Mouse (Mus musculus) lung, embryonic 16.5 days (tissue): ENCODE measurements around the gene Ing3. TPM values are rescaled to one million over a fixed set of nuclear protein-coding genes. Genes with fewer than 3 reads are reported as not detected.

Source experiments
- ATAC-seq: fragments of 200-750 bp; cut with Nextera tagmentation; 2 replicates; pipeline ENCODE4 v1.8.0; 2017; ENCODE audit warnings: low read depth, mild to moderate bottlenecking, moderate library complexity
- H3K27ac ChIP-seq: fragments of 300-500 bp; sonication (generic); 2 replicates; pipeline ENCODE4 v1.5.1; 2014; ENCODE audit warnings: mild to moderate bottlenecking, control low read depth, low read length
- H3K27me3 ChIP-seq: fragments of 300-500 bp; sonication (generic); 2 replicates; pipeline ENCODE4 v1.6.1; 2014; ENCODE audit warnings: low read depth, low read length, mixed read lengths; ENCODE audit not compliant: control insufficient read depth, insufficient read depth
- H3K36me3 ChIP-seq: fragments of 300-500 bp; sonication (generic); 2 replicates; pipeline ENCODE4 v1.6.1; 2014; ENCODE audit warnings: low read length; ENCODE audit not compliant: control insufficient read depth, insufficient read depth
- H3K4me1 ChIP-seq: fragments of 300-500 bp; sonication (generic); replicated peaks from 2 replicates; pipeline ENCODE4 v1.6.1; 2014; ENCODE audit warnings: low read length, mixed read lengths; ENCODE audit not compliant: control insufficient read depth, insufficient read depth
- H3K4me2 ChIP-seq: fragments of 300-500 bp; sonication (generic); 2 replicates; pipeline ENCODE4 v1.6.1; 2014; ENCODE audit warnings: low read depth, low read length, control low read depth
- H3K4me3 ChIP-seq: fragments of 300-500 bp; sonication (generic); 2 replicates; pipeline ENCODE4 v1.5.1; 2014; ENCODE audit warnings: mild to moderate bottlenecking, low read length, control low read depth
- H3K9ac ChIP-seq: fragments of 300-500 bp; sonication (generic); 2 replicates; pipeline ENCODE4 v1.6.1; 2014; ENCODE audit warnings: low read length, control low read depth
- H3K9me3 ChIP-seq: fragments of 300-500 bp; sonication (generic); 2 replicates; pipeline ENCODE4 v1.6.1; 2016; ENCODE audit warnings: low read length; ENCODE audit not compliant: control insufficient read depth
- WGBS: fragments of 180-500 bp; shearing (Covaris S2); extraction: QIAGEN DNeasy Blood & Tissue Kit; methylation state at CpG from one replicate; pipeline ENCODE4 v1.1.7; 2014; 5-methylcytosine and 5-hydroxymethylcytosine counted together
- polyA plus RNA-seq: library from polyadenylated mRNA; unstranded; fragments of >200 nt; fragmentation: Nextera tagmentation; extraction: Ambion mirVana; gene quantifications from 2 replicates; pipeline ENCODE4 v1.2.1, GENCODE M21; 2015

The Ing3 gene
- polyA plus RNA-seq, 1 experiment from 2014 or later: 64.2 TPM

DNA sequence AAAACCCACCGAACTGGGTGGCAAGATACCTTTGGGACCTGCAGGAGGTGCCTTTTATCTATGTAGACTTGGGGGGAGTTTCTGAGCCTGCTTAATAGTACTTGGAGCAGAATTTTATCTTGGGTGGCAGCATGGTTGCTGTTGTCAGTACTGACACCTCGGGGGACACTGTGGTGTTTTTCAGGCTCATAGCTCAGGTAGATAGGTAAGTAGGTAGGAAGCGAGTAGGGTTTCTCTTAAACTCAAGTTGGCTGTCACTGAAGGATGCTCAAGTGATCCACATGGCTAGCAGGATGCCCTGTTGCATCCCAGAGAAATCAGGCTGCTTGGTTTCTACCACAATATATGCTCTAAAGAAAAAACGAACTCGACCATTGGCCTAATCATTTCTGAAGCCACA lies 38.9 kb downstream of the Ing3 start:
- H3K4me1 ChIP-seq: 0 out of 2 replicates have a peak, but pooled peaks cover 2% of the 10 kb centered on the region
- no peak overlapping the region for H3K27ac ChIP-seq
- no peak for ATAC-seq
- H3K4me3 ChIP-seq: peak overlapping the region; percentile 33
- H3K36me3 ChIP-seq: no peaks in the 10 kb centered on the region
- no peaks in the 10 kb centered on the region for H3K27me3 ChIP-seq
- WGBS: 88% methylated on average over 5 of the region's 5 CpGs
- H3K9ac ChIP-seq: no peak overlapping the region
- no peaks in the 10 kb centered on the region for H3K9me3 ChIP-seq
- H3K4me2 ChIP-seq: peak overlapping the region; percentile 54

DNA sequence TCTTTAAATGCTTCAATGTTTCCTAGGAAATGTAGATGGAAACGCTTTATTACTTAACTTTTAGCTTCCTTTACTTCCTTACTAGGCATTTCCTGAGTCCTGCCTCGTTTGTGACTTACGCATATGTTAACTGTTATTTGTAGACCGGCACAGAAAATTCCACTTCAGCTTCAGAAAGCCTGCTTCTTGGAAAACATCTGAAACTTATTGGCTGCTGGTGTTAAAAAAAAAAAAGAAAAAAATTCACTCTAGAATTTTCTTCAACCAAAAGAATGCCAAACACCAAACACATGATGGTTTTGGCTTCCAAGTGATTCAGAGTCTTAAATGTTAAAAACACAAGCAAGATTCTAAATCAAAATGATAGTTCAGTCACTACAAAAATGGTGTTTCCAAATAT lies 39.7 kb downstream of the Ing3 start:
- 54% methylated on average over 4 of the region's 4 CpGs for WGBS
- H3K36me3 ChIP-seq: no peaks in the 10 kb centered on the region
- H3K4me1 ChIP-seq: 0 out of 2 replicates have a peak, but pooled peaks cover 2% of the 10 kb centered on the region
- H3K9me3 ChIP-seq: no peaks in the 10 kb centered on the region
- 0 out of 2 replicates have a peak overlapping the region, but pooled peaks have one; percentile 20 for H3K9ac ChIP-seq
- peak overlapping the region; percentile 33; the same call in 1 of the 2 replicates for H3K4me3 ChIP-seq
- peak overlapping the region; percentile 54 for H3K4me2 ChIP-seq
- no peak for ATAC-seq
- no peak overlapping the region for H3K27ac ChIP-seq
- H3K27me3 ChIP-seq: no peaks in the 10 kb centered on the region

DNA sequence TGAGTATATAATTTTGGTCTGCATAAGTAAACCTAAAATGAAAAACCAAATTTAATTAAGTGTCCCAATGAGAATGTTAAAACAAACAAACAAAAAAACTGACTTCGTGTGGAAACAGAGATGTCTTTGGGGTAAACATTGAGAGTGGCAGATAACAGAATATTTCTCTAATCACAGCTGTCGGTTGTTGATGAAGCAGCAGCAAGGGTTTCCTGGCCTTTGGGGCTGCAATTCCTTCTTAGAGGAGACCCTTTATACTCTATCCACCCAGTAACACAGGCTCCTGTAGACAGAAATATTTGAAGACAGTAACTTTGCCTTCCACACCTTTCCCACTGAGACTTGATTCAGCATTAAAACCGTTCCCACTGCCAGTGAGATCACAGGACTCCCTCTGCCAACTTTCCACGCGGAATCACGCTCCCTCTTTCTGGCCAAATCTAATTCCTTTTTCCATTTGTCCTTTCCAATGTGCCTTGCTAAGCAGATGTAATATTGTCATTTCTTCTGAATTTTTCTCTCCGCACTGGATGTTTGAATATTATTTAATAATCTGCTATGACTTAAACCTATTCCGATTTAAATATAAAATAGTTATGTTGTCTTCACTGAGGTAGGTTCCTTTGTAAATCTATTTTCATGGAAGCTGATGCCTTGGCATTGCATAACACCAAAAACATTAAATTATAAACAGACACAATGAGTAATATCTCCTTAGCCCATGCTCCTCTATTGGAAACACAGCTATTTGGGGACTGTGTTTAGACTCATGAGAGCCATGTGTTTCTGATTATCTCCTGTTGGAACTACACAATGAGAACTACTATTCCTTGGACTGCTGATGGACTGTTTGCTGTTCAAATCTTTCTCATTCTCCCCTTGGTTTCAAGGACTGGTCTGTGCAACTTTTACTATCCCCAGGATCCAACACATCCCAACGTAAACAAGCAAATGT lies 41.1 kb downstream of the Ing3 start:
- Histone ChIP-seq H3K36me3 (no peaks in the 10 kb centered on the region), H3K27ac (peak overlapping the region; percentile 71), H3K4me1 (0 out of 2 replicates have a peak, but pooled peaks cover 2% of the 10 kb centered on the region), H3K4me3 (peak overlapping the region; percentile 28), H3K9ac (no peak overlapping the region), H3K4me2 (peak overlapping the region; percentile 42), H3K27me3 (no peaks in the 10 kb centered on the region), H3K9me3 (no peaks in the 10 kb centered on the region)
- ATAC-seq: peak; percentile 46
- WGBS: 49% methylated on average over 9 of the region's 9 CpGs

DNA sequence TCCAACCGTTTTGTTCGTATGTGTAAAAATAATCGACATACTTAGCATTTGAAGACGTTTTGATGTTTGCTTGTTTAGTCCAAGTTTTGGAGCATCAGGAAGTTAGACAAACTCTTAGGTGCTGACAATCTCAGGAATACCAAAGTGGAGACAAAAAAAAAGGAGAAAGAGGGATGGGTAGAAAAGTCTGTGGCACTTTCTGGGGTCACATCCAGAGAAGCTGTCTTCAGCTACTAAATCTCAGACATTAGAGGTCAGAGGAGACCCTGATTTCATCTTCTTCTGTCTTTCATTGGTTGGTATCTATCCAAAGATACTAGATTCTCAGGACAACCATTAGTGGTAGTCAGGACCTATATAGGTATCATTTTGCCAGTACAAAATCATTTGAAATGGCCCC lies 41.8 kb downstream of the Ing3 start:
- H3K4me1 ChIP-seq: 0 out of 2 replicates have a peak, but pooled peaks cover 2% of the 10 kb centered on the region
- peak overlapping the region; percentile 27; the same call in 1 of the 2 replicates for H3K4me2 ChIP-seq
- peak overlapping the region; percentile 55 for H3K27ac ChIP-seq
- no peaks in the 10 kb centered on the region for H3K36me3 ChIP-seq
- H3K9ac ChIP-seq: no peak overlapping the region
- ATAC-seq: no peak
- WGBS: 40% methylated on average over 4 of the region's 4 CpGs
- no peaks in the 10 kb centered on the region for H3K27me3 ChIP-seq
- no peaks in the 10 kb centered on the region for H3K9me3 ChIP-seq
- H3K4me3 ChIP-seq: no peak overlapping the region

DNA sequence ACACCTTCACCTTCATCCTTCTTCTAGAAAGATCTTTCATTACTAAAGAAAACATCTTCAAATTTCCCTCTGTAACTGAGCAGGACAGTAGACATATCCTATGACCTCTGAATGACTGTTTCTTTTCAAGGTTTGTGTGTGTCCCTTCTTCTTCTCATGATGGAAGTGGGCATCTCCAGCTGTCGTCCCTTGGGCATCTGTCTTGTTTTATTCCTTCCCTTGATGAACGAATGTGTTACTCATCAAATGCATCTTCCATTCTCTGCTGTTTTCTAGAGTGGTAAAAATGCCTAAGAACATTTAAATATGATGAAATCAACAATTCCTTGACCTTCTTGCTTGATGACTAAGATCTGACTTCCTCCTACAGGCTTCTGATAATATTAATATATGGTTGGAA lies 43.7 kb downstream of the Ing3 start:
- no peaks in the 10 kb centered on the region for H3K36me3 ChIP-seq
- no peaks in the 10 kb centered on the region for H3K9me3 ChIP-seq
- H3K9ac ChIP-seq: no peak overlapping the region
- no peaks in the 10 kb centered on the region for H3K27me3 ChIP-seq
- no peak overlapping the region for H3K4me3 ChIP-seq
- peaks cover under 1% of the 10 kb centered on the region; the same call in 1 of the 2 replicates for H3K4me1 ChIP-seq
- H3K4me2 ChIP-seq: no peak overlapping the region
- ATAC-seq: no peak
- WGBS: 88% methylated on average over 2 of the region's 2 CpGs
- no peak overlapping the region for H3K27ac ChIP-seq

DNA sequence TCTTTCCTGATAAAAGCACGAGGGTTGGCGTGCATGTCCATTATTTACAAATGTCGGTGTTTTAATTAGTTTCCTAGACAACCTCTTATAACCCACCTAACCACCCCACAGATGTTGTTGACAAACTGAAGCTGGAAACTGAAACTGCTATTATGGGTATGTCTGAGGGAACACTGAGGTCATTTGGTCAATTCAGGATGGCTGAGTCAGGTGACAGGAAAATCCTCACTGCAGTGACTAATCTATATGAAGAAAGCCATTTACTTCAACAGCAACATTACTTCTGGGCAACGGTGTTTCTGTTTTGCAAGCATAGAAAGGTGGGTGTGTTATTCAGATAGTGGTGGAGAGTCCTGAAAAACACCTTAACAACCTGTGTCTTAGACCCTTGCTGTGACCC lies 48.8 kb downstream of the Ing3 start:
- no peaks in the 10 kb centered on the region for H3K9me3 ChIP-seq
- H3K4me1 ChIP-seq: peaks cover 32% of the 10 kb centered on the region
- no peak overlapping the region for H3K4me3 ChIP-seq
- H3K4me2 ChIP-seq: no peak overlapping the region
- no peak overlapping the region for H3K27ac ChIP-seq
- H3K36me3 ChIP-seq: no peaks in the 10 kb centered on the region
- 40% methylated on average over 4 of the region's 4 CpGs for WGBS
- no peak overlapping the region for H3K9ac ChIP-seq
- no peaks in the 10 kb centered on the region for H3K27me3 ChIP-seq
- no peak for ATAC-seq

DNA sequence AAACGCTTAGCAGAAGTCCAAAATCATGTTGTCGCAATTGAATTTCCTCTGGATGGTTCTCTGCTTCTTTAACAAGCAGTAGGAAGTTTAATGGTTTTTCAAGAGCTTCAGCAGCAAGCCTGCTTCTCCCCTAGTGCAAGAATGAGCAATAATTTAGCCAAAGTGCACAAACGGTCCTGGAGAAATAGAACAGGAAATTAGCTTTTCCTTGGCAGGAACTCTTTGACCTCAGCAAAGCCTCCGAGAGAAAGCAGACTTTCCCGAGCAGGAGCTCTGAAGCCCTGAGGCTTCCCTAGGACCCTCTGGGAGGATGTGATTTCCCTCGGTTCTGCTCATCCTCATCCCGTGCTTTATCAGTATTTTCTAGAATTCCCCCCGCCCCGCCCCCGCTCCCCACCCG lies 49.7 kb downstream of the Ing3 start:
- peak overlapping the region; percentile 10; the same call in 1 of the 2 replicates for H3K9ac ChIP-seq
- no peaks in the 10 kb centered on the region for H3K9me3 ChIP-seq
- no peak for ATAC-seq
- no peaks in the 10 kb centered on the region for H3K27me3 ChIP-seq
- 23% methylated on average over 11 of the region's 11 CpGs for WGBS
- H3K27ac ChIP-seq: peak overlapping the region; percentile 5; the same call in 1 of the 2 replicates
- no peaks in the 10 kb centered on the region for H3K36me3 ChIP-seq
- H3K4me1 ChIP-seq: peaks cover 32% of the 10 kb centered on the region
- peak overlapping the region; percentile 39 for H3K4me2 ChIP-seq
- H3K4me3 ChIP-seq: no peak overlapping the region

DNA sequence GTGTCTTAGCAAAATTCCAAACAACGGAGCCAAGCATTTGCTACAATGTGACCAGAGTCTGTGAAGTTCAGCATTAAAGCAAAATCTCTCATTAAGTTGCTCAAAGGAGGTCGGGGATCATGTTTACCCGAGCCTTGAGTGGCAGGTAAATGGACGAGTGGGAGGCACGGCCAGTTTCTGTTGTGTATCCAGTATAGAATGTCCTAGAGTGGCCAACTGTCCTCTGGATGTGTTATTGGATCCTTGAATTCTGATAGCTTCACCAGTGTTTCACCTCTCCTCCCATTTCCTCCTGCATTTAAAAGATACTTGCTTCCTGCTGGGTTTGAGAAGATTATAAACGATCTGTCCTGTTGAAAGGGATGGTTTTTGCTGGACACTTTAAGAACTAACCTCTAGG lies 50.7 kb downstream of the Ing3 start:
- H3K4me1 ChIP-seq: peaks cover 32% of the 10 kb centered on the region
- H3K27ac ChIP-seq: no peak overlapping the region
- H3K4me2 ChIP-seq: no peak overlapping the region
- H3K4me3 ChIP-seq: no peak overlapping the region
- no peak for ATAC-seq
- H3K9ac ChIP-seq: no peak overlapping the region
- H3K27me3 ChIP-seq: no peaks in the 10 kb centered on the region
- no peaks in the 10 kb centered on the region for H3K9me3 ChIP-seq
- no peaks in the 10 kb centered on the region for H3K36me3 ChIP-seq
- WGBS: 21% methylated on average over 6 of the region's 6 CpGs

DNA sequence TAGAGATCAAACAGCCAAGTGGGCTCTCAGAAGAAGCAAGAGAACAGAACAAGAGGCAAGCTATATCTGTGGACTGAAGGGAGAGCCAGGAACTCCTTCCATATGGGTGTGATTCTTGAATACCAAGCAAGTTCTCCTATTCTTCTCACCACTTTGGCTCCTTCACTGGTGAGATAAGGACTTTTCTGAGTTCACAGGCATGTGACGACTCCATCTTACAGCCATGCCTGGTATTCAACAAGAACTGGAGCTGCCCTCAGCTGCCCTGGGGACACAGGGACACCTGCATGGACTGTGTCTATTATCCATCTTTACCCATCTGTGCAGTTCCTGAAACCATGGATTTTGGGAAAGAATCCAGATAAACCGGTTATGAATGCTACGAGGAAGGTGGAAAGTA lies 51.5 kb downstream of the Ing3 start:
- H3K4me3 ChIP-seq: no peak overlapping the region
- 67% methylated on average over 3 of the region's 3 CpGs for WGBS
- no peak for ATAC-seq
- H3K4me1 ChIP-seq: peaks cover 32% of the 10 kb centered on the region
- H3K9ac ChIP-seq: no peak overlapping the region
- no peaks in the 10 kb centered on the region for H3K27me3 ChIP-seq
- H3K4me2 ChIP-seq: no peak overlapping the region
- H3K27ac ChIP-seq: no peak overlapping the region
- no peaks in the 10 kb centered on the region for H3K9me3 ChIP-seq
- no peaks in the 10 kb centered on the region for H3K36me3 ChIP-seq
